Mouse (Mus musculus): ENCODE data around the gene Ufsp1.

Gene Ufsp1

DNA sequence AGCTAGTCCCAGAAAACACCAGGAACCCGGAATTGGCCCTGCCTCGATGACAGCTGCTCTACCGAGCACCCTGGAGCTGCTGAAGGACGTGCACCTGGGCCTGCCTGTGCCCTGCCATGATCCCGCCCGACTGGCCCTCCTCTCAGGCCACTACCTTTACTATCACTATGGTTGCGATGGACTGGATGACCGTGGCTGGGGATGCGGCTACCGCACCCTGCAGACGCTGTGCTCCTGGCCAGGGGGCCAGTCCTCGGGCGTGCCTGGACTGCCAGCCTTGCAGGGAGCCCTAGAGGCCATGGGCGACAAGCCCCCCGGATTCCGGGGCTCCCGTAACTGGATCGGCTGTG, 290 bp downstream of the Ufsp1 start:
- intact Hi-C loops (cut with DNase I) = loop anchor here (5.0 kb wide), 1 partner anchor 83 kb away; no protein-coding TSS in a partner anchor

DNA sequence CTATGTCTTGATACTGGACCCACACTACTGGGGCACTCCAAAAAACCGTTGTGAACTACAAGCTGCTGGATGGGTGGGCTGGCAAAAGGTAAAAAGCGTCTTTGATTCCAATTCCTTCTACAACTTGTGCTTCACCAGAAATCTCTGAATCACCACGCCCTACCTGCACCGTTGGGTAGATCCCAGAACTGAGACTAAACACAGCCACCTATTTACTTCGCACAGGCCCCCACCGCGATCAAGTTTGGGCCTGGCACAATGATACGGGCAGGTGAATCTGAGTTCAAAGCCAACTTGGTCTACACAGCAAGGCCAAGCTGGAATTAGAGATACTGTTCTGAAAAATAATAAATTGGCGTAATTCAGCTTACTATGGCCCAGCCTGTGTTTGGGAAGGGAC, 867 bp downstream of the Ufsp1 start:
- intact Hi-C loops (cut with DNase I) = no loop called here

DNA sequence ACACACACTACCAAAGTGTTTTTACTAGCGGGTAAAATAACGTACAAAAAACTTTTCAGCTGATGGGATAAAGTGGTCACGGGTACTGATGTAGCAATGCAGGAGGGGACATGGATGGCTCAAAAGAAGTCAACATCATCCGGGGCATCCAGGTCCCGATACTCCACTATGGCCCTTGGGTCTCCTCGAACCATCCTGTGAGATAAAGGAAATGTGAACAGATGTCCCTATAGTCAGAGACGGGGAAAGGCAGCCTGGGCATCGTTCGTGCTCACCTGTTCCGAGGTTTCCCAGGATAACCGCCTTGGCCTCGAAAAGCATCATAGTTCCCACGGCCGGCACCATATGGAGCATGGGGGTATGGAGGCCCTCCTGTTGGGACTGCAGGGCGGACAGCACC, 1.3 kb downstream of the Ufsp1 start:
- intact Hi-C loops (cut with DNase I) = no loop called here

DNA sequence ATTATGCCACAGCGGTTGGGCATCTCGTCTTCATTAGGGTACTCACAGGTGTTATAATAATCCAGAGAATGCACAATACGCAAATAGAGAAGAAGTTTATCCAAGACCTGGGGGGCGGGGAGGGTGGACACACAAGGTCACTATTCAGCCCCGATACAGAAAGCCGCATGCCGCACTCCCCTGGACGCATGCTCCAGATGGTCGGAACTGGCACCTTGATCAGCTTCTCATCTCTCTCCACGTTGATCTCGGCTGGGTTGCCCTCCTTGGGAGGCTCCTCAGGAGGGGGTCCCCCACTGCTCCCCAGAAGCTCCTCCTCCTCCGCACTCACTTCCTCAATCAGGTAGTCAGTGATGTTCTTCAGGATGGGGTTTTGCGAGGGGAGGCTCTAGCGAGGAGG, 2.7 kb downstream of the Ufsp1 start:
- intact Hi-C loops (cut with DNase I) = no loop called here

DNA sequence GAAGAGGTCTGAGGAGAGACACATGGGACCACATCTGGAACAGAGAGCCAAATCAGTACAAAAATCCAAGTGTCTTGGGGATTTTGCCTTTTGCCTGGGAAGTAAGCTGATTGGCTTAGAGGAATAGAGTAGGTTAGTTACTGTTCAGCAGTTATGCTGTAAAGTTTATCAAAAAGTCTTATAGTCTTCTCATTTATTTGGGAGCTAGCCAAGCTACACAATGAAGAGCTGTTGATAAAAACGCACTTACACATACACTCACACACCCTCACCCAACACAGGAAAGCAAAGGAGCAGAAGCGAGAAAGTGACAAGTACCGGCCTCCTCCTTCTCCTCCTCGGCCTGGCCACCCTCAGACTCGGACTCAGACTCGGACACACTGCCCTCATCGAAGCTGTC, 4.8 kb downstream of the Ufsp1 start:
- intact Hi-C loops (cut with DNase I) = no loop called here

DNA sequence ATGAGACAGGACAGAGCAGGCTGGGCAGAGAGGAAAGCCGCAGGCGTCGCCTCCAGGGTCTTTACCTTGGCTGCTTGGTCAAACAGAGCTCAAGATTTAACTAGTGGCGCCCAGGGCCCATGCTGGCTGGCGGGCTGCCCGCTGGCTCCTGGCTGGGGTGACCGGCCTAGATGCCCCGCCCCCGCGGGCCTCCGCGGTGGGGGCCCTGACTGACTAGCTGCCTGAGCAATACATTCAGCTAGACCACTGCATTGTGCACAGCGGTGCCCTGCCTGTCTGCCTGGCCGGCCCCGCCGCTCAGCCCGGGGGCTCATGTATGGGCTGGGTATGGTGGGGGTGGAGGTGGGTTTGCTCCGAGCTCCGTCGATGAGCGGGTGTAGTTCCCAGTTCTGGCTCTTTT, 6.8 kb downstream of the Ufsp1 start:
- intact Hi-C loops (cut with DNase I) = no loop called here

DNA sequence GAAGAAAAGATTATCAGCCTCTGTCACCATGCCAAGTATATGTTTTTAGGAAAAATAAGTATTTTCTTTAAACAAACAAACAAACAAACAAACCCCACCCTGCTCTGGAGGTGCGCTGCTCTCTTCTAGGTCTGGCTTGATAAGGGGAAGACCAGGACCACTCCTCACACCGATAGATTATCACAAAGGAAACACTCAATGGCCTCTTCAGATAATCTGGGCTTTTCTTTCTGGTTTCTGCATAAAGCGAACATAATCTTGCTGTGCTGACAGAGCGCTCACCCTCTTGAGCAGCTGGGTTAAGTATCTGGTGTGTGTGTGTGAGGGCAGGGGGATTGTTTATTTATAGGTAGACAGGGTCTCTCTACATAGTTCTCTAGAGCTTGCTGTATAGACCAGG, 9.2 kb downstream of the Ufsp1 start:
- intact Hi-C loops (cut with DNase I) = no loop called here

DNA sequence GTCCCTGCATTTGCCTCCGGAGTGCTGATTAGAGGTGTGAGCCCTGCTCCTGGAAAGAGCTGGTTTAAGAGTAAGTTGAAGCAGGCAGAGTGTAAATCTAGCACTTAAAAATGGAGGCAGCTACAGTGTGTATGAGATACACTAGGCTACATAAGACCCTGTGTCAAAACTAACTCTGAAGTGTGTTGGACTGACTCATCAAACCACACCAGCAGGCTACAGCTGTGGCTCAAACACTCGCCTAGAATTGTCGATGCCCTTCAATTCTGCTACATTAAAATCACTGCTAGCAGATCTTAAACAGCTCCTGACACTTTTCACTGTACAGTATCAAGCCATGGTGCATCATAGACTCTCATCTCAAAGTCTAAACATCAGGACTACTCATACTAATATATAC, 9.7 kb downstream of the Ufsp1 start:
- intact Hi-C loops (cut with DNase I) = no loop called here

DNA sequence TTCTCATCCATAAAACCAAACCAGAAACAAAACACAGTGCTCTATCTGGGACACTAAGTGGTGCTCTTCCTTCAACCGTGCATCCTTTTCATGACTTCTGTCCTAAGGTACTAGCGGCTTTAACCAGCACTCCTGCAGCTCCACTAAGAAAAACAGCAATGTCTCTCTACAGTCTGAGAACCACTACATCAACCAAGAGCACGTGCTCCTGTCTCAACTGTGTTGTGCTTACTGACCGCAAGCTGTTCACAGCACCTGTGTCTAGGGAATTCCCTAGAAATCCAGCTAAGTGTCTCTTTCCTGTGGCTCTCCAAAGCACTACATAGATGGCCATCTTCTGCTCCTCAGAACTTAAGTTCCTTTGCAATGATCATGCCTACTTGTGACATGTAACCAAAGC, 10.4 kb downstream of the Ufsp1 start:
- intact Hi-C loops (cut with DNase I) = no loop called here

DNA sequence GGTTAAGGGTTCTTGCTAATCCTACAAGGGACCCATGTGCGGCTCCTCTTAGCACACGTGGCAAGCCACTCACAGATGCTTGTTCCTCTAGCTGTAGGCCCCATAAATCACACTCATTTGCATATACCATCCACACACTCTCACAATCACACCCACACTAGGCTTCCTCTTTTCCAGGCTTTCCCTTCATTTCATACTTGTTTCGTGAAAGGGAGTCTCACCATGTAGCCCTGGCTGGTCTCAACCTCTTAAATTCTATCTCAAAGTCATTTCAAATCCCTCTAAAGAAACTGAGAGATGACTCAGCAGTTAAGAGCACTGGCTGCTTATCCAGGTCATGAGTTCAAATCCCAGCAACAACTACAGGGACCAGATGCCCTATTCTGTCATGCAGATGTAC, 11.4 kb downstream of the Ufsp1 start:
- intact Hi-C loops (cut with DNase I) = no loop called here

DNA sequence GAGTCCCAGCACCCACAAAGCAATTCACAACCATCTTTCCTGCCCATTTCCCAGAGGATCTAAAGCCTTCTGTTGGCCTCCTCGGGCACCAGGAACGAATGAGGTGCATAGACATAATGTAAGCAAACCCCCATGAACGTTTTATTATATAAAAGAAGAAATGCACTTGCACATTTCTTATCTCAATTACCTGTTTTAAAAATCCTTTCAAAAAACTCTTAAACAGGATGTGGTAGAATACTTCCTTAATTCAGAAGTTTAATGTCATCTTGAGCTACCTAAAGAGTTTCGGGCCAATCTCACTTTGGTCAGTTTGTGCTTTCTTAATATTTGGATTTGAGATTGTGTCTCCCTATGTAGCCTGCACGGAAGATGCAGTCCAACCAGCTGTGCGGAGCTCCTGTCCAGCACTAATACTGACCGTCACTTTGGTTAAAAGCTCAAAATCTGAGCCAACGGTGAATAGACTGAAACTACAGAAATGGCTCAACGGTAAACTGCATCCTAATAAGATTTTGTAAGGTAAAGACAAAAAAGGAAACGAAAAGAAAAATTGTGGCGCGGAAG, 12.1 kb downstream of the Ufsp1 start:
- intact Hi-C loops (cut with DNase I) = no loop called here

DNA sequence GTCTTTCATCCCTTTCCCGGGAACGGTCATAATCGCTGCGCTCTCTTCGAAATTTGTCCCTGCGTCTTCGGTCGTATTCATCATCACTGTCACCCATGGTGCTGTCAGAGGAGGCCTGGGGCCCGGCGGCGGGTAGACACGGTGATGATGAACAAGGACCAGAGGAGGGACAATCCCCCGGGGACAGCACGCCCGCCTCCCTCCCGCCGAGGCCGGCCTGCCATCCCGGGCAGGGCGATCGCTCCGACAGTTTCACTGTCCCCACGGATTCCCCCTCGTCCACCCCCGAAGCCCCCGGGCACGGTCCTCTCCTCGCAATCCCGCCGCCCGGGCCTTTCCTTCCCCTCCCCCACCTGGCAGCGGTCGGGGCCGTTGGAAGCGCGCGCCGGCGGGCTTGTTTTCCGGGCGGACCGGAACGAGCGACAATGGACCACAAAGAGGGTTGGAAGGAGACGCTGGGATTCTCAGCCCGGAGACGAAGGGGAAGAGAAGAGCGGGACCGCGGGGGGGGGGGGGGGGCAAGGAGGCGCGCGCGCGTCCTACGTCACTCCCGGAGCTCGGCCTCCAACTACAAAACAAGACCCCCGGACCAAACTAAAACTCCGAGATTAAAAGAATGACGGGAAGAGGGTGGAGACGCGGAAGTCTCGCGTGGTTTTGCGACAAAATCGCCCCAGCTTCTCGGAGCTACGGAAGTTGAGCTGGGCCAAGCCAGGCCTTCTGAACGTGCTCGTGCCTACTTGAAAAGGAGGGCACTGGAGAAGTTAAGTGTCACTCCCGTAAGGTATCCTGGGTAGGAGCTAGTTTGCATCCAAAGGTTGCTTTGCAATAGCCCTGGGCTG, 12.9 kb downstream of the Ufsp1 start, which contains the start of gene Srrt:
Srrt (minus strand) TSS at position 604 of the 842 bp plus-strand sequence.
- intact Hi-C loops (cut with DNase I) = no loop called here

DNA sequence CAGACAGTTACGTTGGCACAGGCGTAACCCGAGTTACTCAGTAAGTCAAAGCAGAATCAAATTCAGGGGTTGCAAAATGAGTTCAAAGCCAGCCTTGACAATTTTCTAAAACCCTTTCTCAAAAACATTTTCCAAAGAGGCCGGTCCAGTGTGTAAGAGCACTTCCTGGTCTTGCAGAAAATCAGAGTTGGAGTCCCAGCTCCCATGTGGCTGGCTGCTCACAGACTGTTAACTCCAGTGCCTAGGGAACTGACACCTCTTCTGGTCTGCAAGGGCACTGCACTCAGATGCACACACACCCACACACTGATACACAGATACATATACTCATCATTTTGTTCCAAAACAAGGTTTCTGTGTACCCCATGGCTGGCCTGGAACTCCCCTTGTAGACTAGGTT, 13.9 kb downstream of the Ufsp1 start:
- intact Hi-C loops (cut with DNase I) = no loop called here

DNA sequence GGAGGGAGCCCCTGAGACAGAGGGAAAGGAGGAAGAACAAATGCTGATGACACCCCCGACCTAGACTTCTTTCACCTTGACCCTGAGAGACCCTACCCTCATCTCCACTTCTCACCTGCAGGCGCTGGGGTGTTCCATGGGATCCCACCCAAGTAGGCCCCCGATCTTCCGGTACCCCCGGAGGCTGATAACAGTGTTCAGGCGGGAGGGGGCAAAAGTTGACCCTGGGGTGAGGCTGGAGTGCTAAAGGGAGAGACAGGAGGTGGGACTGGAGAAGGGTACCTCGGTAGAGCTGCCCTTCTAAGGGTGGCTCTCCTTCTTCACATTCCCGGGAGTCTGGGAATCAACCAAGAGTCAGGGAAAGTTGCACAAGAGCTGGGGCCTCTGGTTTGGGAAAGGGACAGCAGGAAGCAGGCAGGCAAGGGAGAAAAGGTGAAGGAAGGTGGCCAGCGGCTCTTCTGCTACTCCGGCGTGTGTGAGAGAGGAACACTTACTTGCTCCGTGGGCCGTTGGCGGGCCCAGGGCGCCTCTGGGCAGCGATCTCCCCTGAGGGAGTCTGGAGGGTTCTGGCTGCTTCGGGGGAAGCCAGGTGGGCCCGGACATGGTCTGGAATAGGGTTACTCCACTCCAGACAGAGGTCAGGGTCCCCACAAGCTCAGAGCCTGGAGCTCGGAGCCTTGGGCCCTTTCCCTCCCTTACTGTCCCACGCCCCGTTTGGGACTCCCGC, 19.2 kb downstream of the Ufsp1 start:
- intact Hi-C loops (cut with DNase I) = no loop called here

DNA sequence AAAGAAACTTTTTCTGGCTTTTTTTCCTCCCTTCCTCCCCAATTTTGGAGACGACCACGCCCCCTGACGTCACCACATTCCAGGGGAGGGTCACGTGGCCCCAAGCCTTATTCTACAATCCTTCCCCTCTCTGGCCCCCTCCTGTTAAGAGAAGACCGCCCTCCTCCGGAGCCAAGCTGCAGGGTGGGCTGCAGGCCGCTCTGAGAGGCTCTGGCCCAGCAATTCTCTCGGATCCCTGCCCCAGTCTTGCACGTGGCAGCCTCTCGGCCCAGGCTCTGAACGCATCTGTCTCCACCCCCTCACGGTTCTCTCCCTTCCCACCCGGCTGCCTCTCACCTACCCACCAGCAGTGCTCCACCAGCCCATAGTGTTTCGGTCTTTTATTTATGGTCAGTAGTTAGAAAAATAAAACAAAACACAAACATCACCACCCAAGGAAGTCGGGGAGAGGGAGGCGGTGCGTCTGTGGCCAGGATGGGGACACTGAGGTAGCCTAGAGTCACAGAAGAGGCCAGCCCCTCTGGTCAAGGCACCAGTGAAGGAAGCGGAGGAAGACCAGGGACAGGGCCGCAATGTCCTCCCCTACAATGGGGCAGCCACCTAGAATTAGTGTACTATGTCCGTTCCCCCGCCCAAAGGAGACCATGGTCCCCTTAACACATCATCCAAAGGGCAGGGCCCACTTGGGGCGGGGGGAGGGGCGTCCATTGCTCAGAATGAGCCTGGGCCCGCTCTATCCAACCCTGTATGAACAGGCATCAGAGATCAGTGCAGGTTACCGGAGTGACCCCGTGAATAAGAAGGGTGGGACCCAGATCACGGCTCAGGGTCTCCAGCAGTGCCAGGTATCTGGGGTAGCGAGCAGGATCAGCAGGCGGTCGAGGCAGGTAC, 20.0 kb downstream of the Ufsp1 start, which contains the start of gene Trip6:
Trip6 (minus strand) TSS at position 212 of the 891 bp plus-strand sequence.
- intact Hi-C loops (cut with DNase I) = no loop called here

DNA sequence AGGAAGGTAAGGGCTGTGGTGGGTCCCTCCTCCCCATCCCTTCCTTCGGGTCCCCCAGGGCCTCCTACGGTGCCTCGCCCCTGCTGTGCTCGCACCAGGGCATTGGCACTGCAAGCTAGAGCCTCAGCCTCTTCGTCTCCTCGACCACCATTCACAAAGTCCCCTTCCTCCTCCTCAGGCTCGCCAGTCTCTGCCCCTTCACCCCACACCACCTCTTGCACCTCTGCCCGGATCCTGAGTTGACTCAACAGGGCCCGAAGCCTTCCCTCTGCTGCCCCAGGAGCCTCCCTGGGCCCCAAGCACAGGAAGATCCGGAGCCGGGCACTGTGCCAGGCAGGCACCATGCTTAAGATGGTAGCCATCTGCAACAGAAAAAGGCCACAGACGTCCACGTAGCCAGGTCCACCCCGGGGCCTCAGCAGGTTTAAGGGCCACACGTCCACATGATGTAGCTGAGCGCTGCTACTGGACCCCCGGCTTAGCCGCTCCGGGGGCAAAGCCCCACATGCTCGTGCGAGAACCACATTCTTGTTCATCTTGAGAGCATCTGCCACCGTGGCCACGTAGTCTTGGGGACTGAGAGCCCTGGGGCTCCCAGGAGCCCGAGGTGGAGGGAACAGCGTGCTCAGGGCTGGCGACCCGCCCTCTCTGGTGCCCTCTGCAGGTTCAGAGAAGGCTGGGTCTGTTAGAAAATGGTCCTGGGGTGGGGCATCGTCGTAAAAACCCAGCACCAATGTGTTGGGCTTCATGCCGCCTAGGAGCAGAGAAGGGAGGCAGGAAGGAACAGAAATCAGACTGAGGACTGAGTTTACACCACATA, 20.9 kb downstream of the Ufsp1 start:
- intact Hi-C loops (cut with DNase I) = no loop called here

DNA sequence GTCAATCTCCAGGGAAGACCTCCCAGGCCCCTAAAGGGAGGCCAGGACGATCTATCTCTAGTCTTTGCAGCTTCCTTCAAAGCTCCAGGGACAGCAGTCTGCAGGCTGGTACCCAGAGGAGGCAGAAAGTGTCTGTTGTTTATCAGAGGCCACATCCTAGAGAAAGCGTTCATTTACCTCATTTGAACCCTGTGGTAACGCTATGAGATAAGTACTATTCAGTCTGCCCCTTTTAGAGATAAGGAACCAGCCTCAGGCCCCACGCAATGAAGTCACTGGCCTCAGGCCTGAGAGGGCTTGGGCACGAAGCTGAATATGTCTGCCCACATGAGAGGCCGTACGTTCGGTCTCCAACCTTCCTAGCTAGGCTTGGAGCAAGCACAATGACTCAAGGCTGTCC, 22.9 kb downstream of the Ufsp1 start:
- intact Hi-C loops (cut with DNase I) = no loop called here

DNA sequence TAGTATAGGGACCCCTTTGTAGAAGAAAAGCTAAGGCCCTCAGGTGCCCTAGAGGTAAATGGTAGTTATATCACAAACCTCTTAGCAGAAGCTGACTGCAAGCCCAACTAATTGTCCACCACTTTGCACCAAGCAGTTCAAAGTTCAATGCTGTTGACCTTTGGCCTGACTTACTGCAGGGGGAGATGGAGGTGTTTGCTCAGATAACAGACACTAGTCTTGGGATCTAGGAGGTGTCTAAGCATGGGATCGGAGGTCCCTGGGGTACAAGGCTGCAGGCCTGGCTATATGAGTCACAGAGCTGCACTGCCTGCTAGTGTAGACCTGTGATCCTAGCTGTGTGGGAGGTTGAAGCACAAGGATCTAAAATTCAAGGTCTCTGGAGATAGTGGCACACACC, 24.1 kb downstream of the Ufsp1 start:
- intact Hi-C loops (cut with DNase I) = no loop called here

DNA sequence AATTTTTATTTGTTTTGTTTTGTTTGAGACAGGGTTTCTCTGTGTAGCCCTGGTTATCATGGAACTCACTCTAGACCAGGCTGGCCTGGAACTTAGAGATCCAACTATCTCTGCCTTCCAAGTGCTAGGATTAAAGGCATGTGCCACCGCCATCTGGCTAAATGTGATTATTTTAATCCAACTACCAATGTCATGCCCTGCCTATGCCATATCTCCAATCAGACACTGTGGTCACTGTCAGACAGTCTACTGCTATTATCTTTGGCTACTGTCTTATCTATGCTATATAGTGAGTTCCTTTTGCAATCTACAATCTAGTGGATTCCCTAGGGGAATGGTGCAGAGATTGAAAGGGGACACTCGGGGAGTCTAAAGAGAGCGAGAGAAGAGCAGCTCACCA, 26.6 kb downstream of the Ufsp1 start:
- intact Hi-C loops (cut with DNase I) = no loop called here

DNA sequence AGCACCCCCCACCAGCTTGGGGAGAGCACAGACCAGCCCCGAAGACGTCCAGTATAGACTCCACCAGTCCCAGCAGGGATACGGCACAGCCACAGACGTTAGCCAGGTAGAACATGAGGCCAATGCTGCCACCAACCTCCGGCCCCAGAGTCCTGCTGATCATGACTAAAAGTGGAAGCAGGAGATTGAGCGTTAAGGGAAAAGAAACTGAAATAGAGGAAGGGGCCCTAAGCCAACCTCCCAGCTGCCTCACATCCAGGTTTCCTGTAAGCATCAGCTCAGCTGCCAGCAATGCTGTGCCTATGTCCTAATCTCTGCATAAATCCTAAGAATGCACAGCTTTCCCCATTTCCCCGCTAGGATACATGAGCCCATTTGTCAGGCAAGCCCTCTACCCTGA, 36.5 kb downstream of the Ufsp1 start:
- intact Hi-C loops (cut with DNase I) = loop anchor here (10.0 kb wide), 1 partner anchor 174 kb away; the partner anchor contains the start of gene Pop7

Measured in adrenal gland (tissue).